Mouse (Mus musculus) midbrain, embryonic 11.5 days (tissue): Measurements from ENCODE around the gene Nxph3. TPM values are rescaled to one million over a fixed set of nuclear protein-coding genes. Genes with fewer than 3 reads are reported as not detected.

Source experiments
- ATAC-seq: fragments of 200-750 bp; cut with Nextera tagmentation; 2 replicates; pipeline ENCODE4 v1.8.0; 2017; ENCODE audit warnings: moderate TSS enrichment, moderate library complexity; ENCODE audit not compliant: low FRiP score
- DNase-seq: peaks from one replicate; pipeline ENCODE4 v3.0.0; 2015; ENCODE audit warnings: low spot score; ENCODE audit errors: missing footprints
- H3K27ac ChIP-seq: fragments of 300-500 bp; sonication (generic); 2 replicates; pipeline ENCODE4 v1.5.1; 2014; ENCODE audit warnings: low read depth, low read length
- H3K27me3 ChIP-seq: fragments of 300-500 bp; sonication (generic); 2 replicates; pipeline ENCODE4 v1.6.1; 2014; ENCODE audit warnings: mild to moderate bottlenecking, low read length, moderate library complexity, mixed read lengths; ENCODE audit not compliant: control insufficient read depth, insufficient read depth
- H3K36me3 ChIP-seq: fragments of 300-500 bp; sonication (generic); 2 replicates; pipeline ENCODE4 v1.6.1; 2014; ENCODE audit warnings: mild to moderate bottlenecking, low read length, moderate library complexity, mixed read lengths; ENCODE audit not compliant: control insufficient read depth, insufficient read depth
- H3K4me1 ChIP-seq: fragments of 300-500 bp; sonication (generic); 2 replicates; pipeline ENCODE4 v1.6.1; 2014; ENCODE audit warnings: low read length; ENCODE audit not compliant: control insufficient read depth, insufficient read depth
- H3K4me2 ChIP-seq: fragments of 300-500 bp; sonication (generic); 2 replicates; pipeline ENCODE4 v1.6.1; 2014; ENCODE audit warnings: mild to moderate bottlenecking, moderate library complexity
- H3K4me3 ChIP-seq: fragments of 300-500 bp; sonication (generic); 2 replicates; pipeline ENCODE4 v1.5.1; 2014; ENCODE audit warnings: low read depth, low read length
- H3K9ac ChIP-seq: fragments of 300-500 bp; sonication (generic); 2 replicates; pipeline ENCODE4 v1.6.1; 2014; ENCODE audit warnings: low read length
- H3K9me3 ChIP-seq: fragments of 300-500 bp; sonication (generic); 2 replicates; pipeline ENCODE4 v1.6.1; 2016; ENCODE audit warnings: low read length; ENCODE audit not compliant: control insufficient read depth
- WGBS: fragments of 180-500 bp; shearing (Covaris S2); extraction: QIAGEN DNeasy Blood & Tissue Kit; methylation state at CpG from one replicate; pipeline ENCODE4 v1.1.7; 2014; 5-methylcytosine and 5-hydroxymethylcytosine counted together
- polyA plus RNA-seq: library from polyadenylated mRNA; unstranded; fragments of >200 nt; fragmentation: Nextera tagmentation; extraction: Ambion mirVana; gene quantifications from 2 replicates; pipeline ENCODE4 v1.2.1, GENCODE M21; 2014

Gene Nxph3
- polyA plus RNA-seq, 1 experiment from 2014 or later: 0.20 TPM

DNA sequence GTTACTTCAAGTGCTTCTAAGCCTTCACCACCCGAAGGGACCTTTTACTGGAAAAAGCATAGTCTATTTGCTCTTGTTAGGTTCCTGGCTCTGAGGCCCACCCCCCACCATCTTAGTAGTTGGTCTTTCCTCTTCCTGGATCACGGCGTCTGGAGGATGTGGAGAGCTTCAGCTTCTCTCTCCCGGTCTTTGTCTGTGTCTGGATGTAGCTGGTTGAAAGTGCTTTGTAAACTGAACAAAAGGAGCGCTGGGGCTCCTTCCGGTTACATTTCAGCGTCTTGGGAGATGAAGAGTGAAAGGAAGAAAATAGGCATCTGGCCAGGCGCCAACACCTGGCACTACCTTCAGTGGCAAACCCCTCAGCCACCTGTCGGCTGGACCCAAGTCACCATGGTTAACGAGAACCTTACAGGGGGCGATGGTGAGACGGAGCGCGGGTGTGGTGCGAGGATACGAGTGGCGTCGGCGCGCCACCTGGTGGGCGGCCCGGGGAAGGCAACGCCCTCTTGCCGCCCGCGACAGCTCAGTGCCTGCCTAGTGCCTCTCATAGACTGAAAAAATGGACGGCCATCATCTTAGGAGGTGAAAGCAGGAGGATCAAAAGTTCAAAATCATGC lies 6.2 kb upstream of the Nxph3 start:
- H3K27me3 ChIP-seq: peaks cover 8% of the 10 kb centered on the region
- H3K9ac ChIP-seq: peak overlapping the region; percentile 9; the same call in 1 of the 2 replicates
- H3K36me3 ChIP-seq: no peaks in the 10 kb centered on the region
- peak overlapping the region; percentile 34 for H3K4me2 ChIP-seq
- H3K9me3 ChIP-seq: no peaks in the 10 kb centered on the region
- peaks cover 16% of the 10 kb centered on the region for H3K4me1 ChIP-seq
- peak overlapping the region; percentile 8; the same call in 1 of the 2 replicates for H3K4me3 ChIP-seq
- WGBS: 5% methylated on average over 27 of the region's 27 CpGs
- DNase-seq (peak; percentile 100), ATAC-seq (peak; percentile 78)
- H3K27ac ChIP-seq: no peak overlapping the region

DNA sequence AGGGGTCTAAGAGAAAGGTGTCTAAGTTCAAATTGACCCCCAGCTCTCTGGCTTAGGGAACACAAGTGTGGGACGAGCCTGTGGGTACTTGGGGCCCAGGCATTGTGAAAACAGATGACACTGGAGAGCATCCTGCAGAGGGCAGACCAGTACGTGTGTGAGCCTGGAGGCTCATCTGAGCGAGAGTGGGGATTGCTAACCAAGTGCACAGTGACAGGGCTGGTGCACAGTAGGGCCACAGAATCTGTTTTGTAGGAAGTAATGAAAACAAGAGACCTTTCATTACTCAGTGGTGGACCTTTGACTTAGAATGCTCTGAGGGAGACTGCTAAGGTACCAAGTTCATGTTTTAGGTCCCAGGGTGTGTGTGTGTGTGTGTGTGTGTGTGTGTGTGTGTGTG lies 5.6 kb upstream of the Nxph3 start:
- ATAC-seq (no peak), DNase-seq (no peak)
- 56% methylated on average over 3 of the region's 3 CpGs for WGBS
- Histone ChIP-seq H3K9ac (no peak overlapping the region; the same call in 1 of the 2 replicates), H3K9me3 (no peaks in the 10 kb centered on the region), H3K27me3 (peaks cover 14% of the 10 kb centered on the region), H3K4me1 (peaks cover 22% of the 10 kb centered on the region), H3K36me3 (no peaks in the 10 kb centered on the region), H3K4me2 (no peak overlapping the region), H3K4me3 (no peak overlapping the region), H3K27ac (no peak overlapping the region)

GRCm38 (mm10) chr11:95519299-95519698 lies 4.9 kb upstream of the Nxph3 start:
- H3K9ac ChIP-seq: no peak overlapping the region
- no peaks in the 10 kb centered on the region for H3K9me3 ChIP-seq
- DNase-seq (no peak), ATAC-seq (no peak)
- WGBS: 70% methylated on average over 10 of the region's 10 CpGs
- no peak overlapping the region for H3K4me2 ChIP-seq
- no peaks in the 10 kb centered on the region for H3K36me3 ChIP-seq
- no peak overlapping the region for H3K4me3 ChIP-seq
- peaks cover 28% of the 10 kb centered on the region for H3K4me1 ChIP-seq
- no peak overlapping the region for H3K27ac ChIP-seq
- peaks cover 21% of the 10 kb centered on the region for H3K27me3 ChIP-seq

- no peaks in the 10 kb centered on the region for H3K36me3 ChIP-seq
- no peak overlapping the region for H3K9ac ChIP-seq
- H3K4me2 ChIP-seq: no peak overlapping the region
- H3K9me3 ChIP-seq: no peaks in the 10 kb centered on the region
- no peak for ATAC-seq
- no peak overlapping the region for H3K4me3 ChIP-seq
- 62% methylated on average over 6 of the region's 6 CpGs for WGBS
- H3K4me1 ChIP-seq: peaks cover 37% of the 10 kb centered on the region
- no peak for DNase-seq
- H3K27me3 ChIP-seq: peaks cover 39% of the 10 kb centered on the region
- H3K27ac ChIP-seq: no peak overlapping the region
Observed at GRCm38 (mm10) chr11:95517162-95517561, 2.8 kb upstream of the Nxph3 start.

DNA sequence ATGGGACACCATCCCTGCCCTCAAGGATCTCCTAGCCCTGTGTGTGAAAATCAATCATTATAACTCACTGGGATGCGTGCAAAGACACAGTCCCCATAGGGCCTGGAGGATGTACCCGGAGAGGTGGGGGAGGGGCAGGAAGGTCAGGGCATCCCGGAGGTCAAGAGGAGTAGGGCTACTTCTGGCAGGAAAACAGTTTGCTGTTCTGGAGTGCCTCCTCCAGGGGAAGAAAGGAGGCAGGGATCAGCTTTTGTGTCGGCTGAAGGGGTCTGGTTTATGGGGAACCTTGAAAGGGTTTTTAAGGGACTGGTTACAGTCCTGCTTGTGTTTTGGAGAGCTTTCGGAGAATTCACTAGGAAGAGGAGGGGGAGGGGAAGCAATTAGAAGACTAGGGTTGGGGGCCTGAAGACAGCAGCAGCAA lies 2.1 kb upstream of the Nxph3 start:
- Histone ChIP-seq H3K27ac (no peak overlapping the region), H3K9ac (0 out of 2 replicates have a peak overlapping the region, but pooled peaks have one; percentile 35), H3K4me1 (peaks cover 37% of the 10 kb centered on the region), H3K36me3 (no peaks in the 10 kb centered on the region), H3K4me2 (no peak overlapping the region), H3K9me3 (no peaks in the 10 kb centered on the region), H3K27me3 (peaks cover 39% of the 10 kb centered on the region), H3K4me3 (no peak overlapping the region)
- DNase-seq (no peak), ATAC-seq (no peak)
- 2% methylated on average over 5 of the region's 5 CpGs for WGBS

- Histone ChIP-seq H3K27me3 (peaks cover 39% of the 10 kb centered on the region), H3K9ac (no peak overlapping the region), H3K27ac (no peak overlapping the region), H3K36me3 (no peaks in the 10 kb centered on the region), H3K4me2 (no peak overlapping the region), H3K9me3 (no peaks in the 10 kb centered on the region), H3K4me1 (peaks cover 37% of the 10 kb centered on the region), H3K4me3 (no peak overlapping the region)
- DNase-seq (peak; percentile 90), ATAC-seq (no peak)
- WGBS: 27% methylated on average over 17 of the region's 17 CpGs
Observed at GRCm38 (mm10) chr11:95515376-95516323, 1.3 kb upstream of the Nxph3 start.

- ATAC-seq: peak; percentile 43
- H3K4me3 ChIP-seq: peak overlapping the region; percentile 47
- DNase-seq: peak; percentile 95
- no peak overlapping the region for H3K27ac ChIP-seq
- H3K4me1 ChIP-seq: peaks cover 37% of the 10 kb centered on the region
- WGBS: under 1% methylated on average over 60 of the region's 66 CpGs
- peak overlapping the region; percentile 34 for H3K9ac ChIP-seq
- no peaks in the 10 kb centered on the region for H3K36me3 ChIP-seq
- no peaks in the 10 kb centered on the region for H3K9me3 ChIP-seq
- peak overlapping the region; percentile 56 for H3K4me2 ChIP-seq
- peaks cover 39% of the 10 kb centered on the region for H3K27me3 ChIP-seq
Observed at GRCm38 (mm10) chr11:95513461-95514297, 691 bp downstream of the Nxph3 start.

DNA sequence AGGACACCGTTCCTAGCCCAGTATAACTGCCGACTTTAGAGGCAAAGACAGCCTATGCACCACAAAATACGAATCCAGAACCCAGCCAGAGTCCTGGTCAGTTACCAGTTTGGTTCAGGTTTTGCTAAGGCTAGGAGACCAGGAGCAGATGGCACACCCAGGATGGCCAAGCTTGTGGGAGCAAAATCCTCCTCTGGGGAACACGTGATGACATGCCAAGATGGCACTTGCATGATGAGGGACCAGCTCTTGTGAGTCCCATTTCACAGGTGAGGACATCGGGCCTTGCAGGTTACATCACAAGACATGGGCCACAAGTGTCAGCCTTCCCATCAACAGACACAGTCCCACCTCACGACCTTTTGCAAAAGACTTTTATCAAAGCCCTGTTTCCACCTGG lies 2.0 kb downstream of the Nxph3 start:
- Histone ChIP-seq H3K9ac (no peak overlapping the region), H3K27me3 (peaks cover 39% of the 10 kb centered on the region), H3K4me1 (peaks cover 37% of the 10 kb centered on the region), H3K4me3 (no peak overlapping the region), H3K36me3 (no peaks in the 10 kb centered on the region), H3K27ac (no peak overlapping the region), H3K9me3 (no peaks in the 10 kb centered on the region), H3K4me2 (no peak overlapping the region)
- DNase-seq: no peak
- ATAC-seq: no peak
- 77% methylated on average over 6 of the region's 6 CpGs for WGBS
